27 mouse cellular contexts compared by ENCODE assay signal in genomic region chr11:72120354-72120753, GRCm38 (mm10). TPM values are rescaled to one million over a fixed set of nuclear protein-coding genes. Genes with fewer than 3 reads are reported as not detected.
DNase-seq lines count a peak whose midpoint lies in the region; ATAC-seq and TF ChIP-seq lines count a peak whose summit lies in the region.
"Had no signal": no experiment of that assay in that cellular context is flagged by ENCODE, and none has a peak within 500 bp of the region (broad histone marks: within the 10 kb centered on the region; RNA-seq: fewer than 3 reads in every experiment).

No protein-coding gene starts in this region.

- H3K36me3 ChIP-seq in neural tube, embryonic 15.5 days, result no peaks in the 10 kb centered on the region
- H3K36me3 ChIP-seq: embryonic facial prominence, embryonic 12.5 days; embryonic facial prominence, embryonic 15.5 days; G1E; hindbrain, embryonic 13.5 days had no signal

- 83% methylated on average over 6 of the region's 6 CpGs for WGBS in lung, adult 2 months
- 88% methylated on average over 6 of the region's 6 CpGs for WGBS in neural tube, embryonic 15.5 days

- H3K9ac ChIP-seq in neural tube, embryonic 15.5 days (replicated peaks), result no peak overlapping the region
- H3K9ac ChIP-seq: embryonic facial prominence, embryonic 12.5 days; embryonic facial prominence, embryonic 15.5 days; forebrain, postnatal 0 days; hindbrain, embryonic 13.5 days had no signal

- H3K27ac ChIP-seq in neural tube, embryonic 15.5 days (replicated peaks), result no peak overlapping the region
- H3K27ac ChIP-seq: embryonic facial prominence, embryonic 12.5 days; embryonic facial prominence, embryonic 15.5 days; gastrocnemius, adult 2 months; hindbrain, embryonic 13.5 days had no signal

- no peak for ATAC-seq in neural tube, embryonic 15.5 days (ENCODE audit: low FRiP score)
- ATAC-seq: activated CD4-positive, CD25-positive, alpha-beta regulatory T cell, adult 4 months; forebrain, embryonic 14.5 days; forebrain, postnatal 0 days; hindbrain, embryonic 16.5 days; intestine, embryonic 16.5 days had no signal

- no peaks in the 10 kb centered on the region for H3K9me3 ChIP-seq in neural tube, embryonic 15.5 days (replicated peaks)
- H3K9me3 ChIP-seq: embryonic facial prominence, embryonic 12.5 days; embryonic facial prominence, embryonic 15.5 days; G1E; hindbrain, embryonic 13.5 days had no signal

- H3K4me3 ChIP-seq in lung, adult 2 months (replicated peaks; ENCODE audit: extremely low read depth, low read depth, low read length), result no peak overlapping the region
- no peak overlapping the region for H3K4me3 ChIP-seq in neural tube, embryonic 15.5 days (replicated peaks)
- H3K4me3 ChIP-seq: embryonic facial prominence, embryonic 12.5 days; embryonic facial prominence, embryonic 15.5 days; gastrocnemius, adult 2 months; hindbrain, embryonic 13.5 days had no signal

- no peak overlapping the region for H3K4me2 ChIP-seq in neural tube, embryonic 15.5 days
- H3K4me2 ChIP-seq: embryonic facial prominence, embryonic 12.5 days; embryonic facial prominence, embryonic 15.5 days; heart, embryonic 11.5 days; hindbrain, embryonic 13.5 days had no signal

- TF ChIP-seq CTCF in lung, adult 2 months (IDR thresholded peaks at IDR 0.05; ENCODE audit: insufficient read depth, low read length), result peak; percentile 26; the same call in 1 of the 2 replicates

- H3K4me1 ChIP-seq in lung, adult 2 months (ENCODE audit: control insufficient read depth, insufficient read depth, low read length), result no peaks in the 10 kb centered on the region
- H3K4me1 ChIP-seq in neural tube, embryonic 15.5 days, result no peaks in the 10 kb centered on the region
- H3K4me1 ChIP-seq: embryonic facial prominence, embryonic 12.5 days; embryonic facial prominence, embryonic 15.5 days; hindbrain, embryonic 13.5 days had no signal

- DNase-seq in adrenal gland, adult 2 months, result peak; percentile 76
- DNase-seq in adrenal gland, postnatal 10 days, result no peak
- DNase-seq in cerebellum, adult 11-12 months, result peak; percentile 6
- no peak for DNase-seq in cerebellum, adult 9-11 months
- DNase-seq in lung, adult 2 months, result no peak
- no peak for DNase-seq in lung, postnatal 4 days
- DNase-seq: B cell, adult 2 months; cerebellum, adult 18-20 months; cerebellum, adult 9-10 months; cerebellum, postnatal 25 days; forebrain, postnatal 0 days; gastrocnemius, adult 2 months; gastrocnemius, postnatal 14 days; heart, adult 11 months; kidney, adult 2 months had no signal

- no peak for TF ChIP-seq POLR2A in lung, adult 2 months (IDR thresholded peaks at IDR 0.05; ENCODE audit: borderline replicate concordance, extremely low read depth, low read depth, low read length)

- H3K27me3 ChIP-seq in neural tube, embryonic 15.5 days (replicated peaks), result no peaks in the 10 kb centered on the region
- H3K27me3 ChIP-seq: embryonic facial prominence, embryonic 12.5 days; embryonic facial prominence, embryonic 15.5 days had no signal

RNA-seq across cellular contexts. Expression of gene Pitpnm3, which starts 15.2 kb away (rescaled TPM):
- 1 to 10 TPM; 1.8 to 4.5 TPM for total RNA-seq in adrenal gland, adult 2 months (2021)
- 4.0 and 6.6 TPM in 2 replicates for polyA plus RNA-seq in adrenal gland, adult 2 months (2012; rRNA removed)
- 1 to 10 TPM; 1.4 to 1.5 TPM for total RNA-seq in adrenal gland, postnatal 10 days (2021)
- 26.9 and 30.0 TPM in 2 replicates for polyA plus RNA-seq in lung, adult 2 months (2012; rRNA removed)
- 4.5 and 5.3 TPM in 2 replicates for polyA plus RNA-seq in neural tube, embryonic 15.5 days (2015; fragmentation: Nextera tagmentation; extraction: Ambion mirVana)
- total RNA-seq: common myeloid progenitor, adult 5-6 weeks; hematopoietic stem cell, adult 5-6 weeks had no signal
- polyA plus RNA-seq: activated CD4-positive, CD25-positive, alpha-beta regulatory T cell, adult 4 months had no signal

Comparison
In these comparisons a context has a peak if more than half of its experiments do, and no peak if none do; other contexts are left out.
1. DNase-seq: peak in adrenal gland, adult 2 months (single experiment) and cerebellum, adult 11-12 months (single experiment); none in adrenal gland, postnatal 10 days (single experiment), cerebellum, adult 9-11 months (single experiment), lung, adult 2 months (single experiment) and lung, postnatal 4 days (0 of 2).